Mouse (Mus musculus) heart, postnatal 14 days (tissue): ENCODE results near the gene Tmem29. TPM values are rescaled to one million over a fixed set of nuclear protein-coding genes. Genes with fewer than 3 reads are reported as not detected.
"Not testable (repeated sequence)": the region's sequence is repeated elsewhere in the genome, so short reads cannot be mapped to it uniquely, and the experiment has no call there.

ENCODE experiments used
- DNase-seq, 2 experiments: peaks; one replicate each; pipeline ENCODE4 v3.0.0; 2021 to 2022
- intact Hi-C: fragments of 180-260 bp; cut with DNase I; formaldehyde crosslinking; loops from one replicate; pipeline ENCODE4 v1.15.1; 2025
- long read RNA-seq, 2 experiments: library from polyadenylated mRNA; stranded (forward); transcript quantifications; one replicate each; pipeline ENCODE4 v2.0.0; 2021
- total RNA-seq, 2 experiments: library from RNA; stranded (reverse); gene quantifications; 2 replicates each; pipeline ENCODE4 v1.2.3; 2021

Tmem29 gene
- 1 to 10 TPM; 5.8 to 6.7 TPM for total RNA-seq
- long read RNA-seq, experiment 1, partial matches to known transcripts = 0 of 7 reads
- long read RNA-seq, experiment 1, other reads (novel, unspliced or antisense) = 2 of 7 reads
- long read RNA-seq, experiment 2, partial matches to known transcripts = 0 of 3 reads
- long read RNA-seq, experiment 2, other reads (novel, unspliced or antisense) = 0 of 3 reads

DNA sequence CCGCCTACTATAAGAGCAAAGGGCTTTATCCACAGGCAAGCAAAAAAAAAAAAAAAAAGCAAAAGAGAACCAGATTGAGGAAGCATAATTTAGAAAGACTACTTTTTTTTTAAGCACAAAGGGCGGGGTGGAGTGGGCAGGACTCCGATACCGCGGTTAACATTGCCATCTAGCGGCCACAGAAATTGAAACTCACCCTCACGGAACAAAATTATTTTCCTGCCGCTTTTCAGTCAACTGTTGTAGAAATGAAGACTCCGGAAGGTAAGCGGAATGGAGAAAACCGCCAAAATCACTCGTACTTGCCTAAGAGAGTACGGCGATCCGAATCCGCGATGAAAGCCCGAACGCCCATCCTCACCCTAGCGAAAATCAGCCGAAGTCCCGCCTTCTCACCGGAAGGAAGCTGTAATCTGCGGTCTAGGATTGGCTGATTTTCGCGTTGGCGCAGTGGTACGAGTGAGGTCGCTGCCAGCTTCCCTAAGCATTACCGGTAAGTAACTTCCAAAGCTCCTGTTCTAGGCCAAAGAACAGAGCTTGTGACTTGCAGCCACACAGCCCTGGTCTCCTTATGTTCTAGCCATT lies at the start of gene Tmem29:
Tmem29 (minus strand) TSS at position 389 of the 585 bp plus-strand sequence.
- intact Hi-C loops = loop anchor here (1.0 kb wide), 1 partner anchor 19 kb away; no protein-coding TSS in a partner anchor

DNA sequence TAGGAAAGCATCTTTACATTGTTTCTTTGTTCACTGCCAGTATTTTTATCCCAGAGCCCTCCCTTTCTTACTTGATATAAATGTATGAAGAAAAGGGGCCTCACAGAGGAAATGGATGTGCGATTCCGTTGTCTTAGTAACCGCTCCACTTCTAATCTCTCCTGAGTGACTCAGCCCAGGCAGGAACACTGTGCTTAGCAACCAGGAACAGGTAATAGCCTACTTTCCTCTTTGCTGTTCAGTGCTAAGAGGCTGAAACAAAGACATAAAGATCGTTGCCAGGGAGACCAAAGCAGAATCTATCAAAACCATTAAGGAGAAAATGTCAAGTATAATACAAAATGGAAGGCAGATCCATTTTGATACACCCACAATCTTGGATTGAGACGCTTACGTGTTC lies 49.7 kb upstream of the Tmem29 start:
- DNase-seq = no peak
- intact Hi-C loops = no loop called here

More for the DNA sequence above, at the start of gene Tmem29:
- peak; percentile 83 to 92 for DNase-seq

DNA sequence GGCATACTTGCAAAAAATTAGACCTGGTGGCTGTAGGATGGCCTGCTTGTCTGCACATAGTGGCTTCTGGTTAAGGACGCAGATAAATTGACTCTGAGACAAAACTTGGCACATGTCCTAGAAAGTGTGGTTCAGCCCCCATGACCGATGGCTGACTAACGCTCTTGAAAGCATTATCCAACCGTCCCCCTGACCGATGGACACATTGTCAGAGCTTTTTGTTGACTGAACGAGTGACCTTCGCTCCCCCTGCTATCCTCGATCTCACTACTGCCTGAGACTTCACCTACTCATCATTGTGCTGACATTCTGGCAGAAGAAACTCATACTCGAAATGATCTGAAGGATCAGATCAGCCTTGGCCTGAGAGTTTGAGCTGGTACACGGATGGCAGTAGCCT lies 28.9 kb upstream of the Tmem29 start:
- DNase-seq = not testable (repeated sequence)
- intact Hi-C loops = loop anchor here (10.0 kb wide), 1 partner anchor 627 kb away; no protein-coding TSS in a partner anchor

DNA sequence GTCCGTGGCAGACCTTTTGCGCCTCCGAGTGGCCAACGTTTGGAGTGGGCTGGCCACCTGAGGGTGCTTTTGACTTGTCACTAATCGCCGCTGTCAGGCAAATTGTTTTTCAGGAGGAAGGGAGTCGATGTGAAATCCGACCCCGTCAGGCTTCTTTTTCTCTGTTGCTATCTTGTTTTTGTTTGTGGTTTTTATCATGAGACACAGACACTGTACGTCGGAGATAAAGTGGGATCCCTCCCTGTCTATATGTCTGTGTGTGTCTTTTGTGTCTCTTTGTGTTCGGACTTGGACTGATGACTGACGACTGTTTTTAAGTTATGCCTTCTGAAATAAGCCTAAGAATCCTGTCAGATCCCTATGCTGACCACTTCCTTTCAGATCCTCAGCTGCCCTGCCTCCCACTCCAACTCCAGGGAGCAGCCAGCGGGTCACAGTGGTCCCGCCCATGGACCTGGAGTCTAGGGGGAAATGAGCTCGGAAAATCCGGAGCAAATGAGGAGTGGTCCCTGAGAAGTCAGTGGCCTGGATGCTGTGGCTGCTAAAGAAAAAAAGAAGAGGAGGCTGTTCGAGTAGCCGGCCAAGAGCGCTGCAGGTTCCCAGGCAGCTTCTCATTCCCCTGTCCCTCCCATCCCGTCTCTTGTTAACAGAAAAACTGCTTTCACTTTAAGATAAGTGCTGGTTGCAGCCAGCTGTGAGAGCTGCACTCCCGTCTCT lies 27.5 kb upstream of the Tmem29 start:
- intact Hi-C loops = loop anchor here (10.0 kb wide), 1 partner anchor 628 kb away; no protein-coding TSS in a partner anchor
- peak in 1 of 2 experiments; percentile 4 for DNase-seq

DNA sequence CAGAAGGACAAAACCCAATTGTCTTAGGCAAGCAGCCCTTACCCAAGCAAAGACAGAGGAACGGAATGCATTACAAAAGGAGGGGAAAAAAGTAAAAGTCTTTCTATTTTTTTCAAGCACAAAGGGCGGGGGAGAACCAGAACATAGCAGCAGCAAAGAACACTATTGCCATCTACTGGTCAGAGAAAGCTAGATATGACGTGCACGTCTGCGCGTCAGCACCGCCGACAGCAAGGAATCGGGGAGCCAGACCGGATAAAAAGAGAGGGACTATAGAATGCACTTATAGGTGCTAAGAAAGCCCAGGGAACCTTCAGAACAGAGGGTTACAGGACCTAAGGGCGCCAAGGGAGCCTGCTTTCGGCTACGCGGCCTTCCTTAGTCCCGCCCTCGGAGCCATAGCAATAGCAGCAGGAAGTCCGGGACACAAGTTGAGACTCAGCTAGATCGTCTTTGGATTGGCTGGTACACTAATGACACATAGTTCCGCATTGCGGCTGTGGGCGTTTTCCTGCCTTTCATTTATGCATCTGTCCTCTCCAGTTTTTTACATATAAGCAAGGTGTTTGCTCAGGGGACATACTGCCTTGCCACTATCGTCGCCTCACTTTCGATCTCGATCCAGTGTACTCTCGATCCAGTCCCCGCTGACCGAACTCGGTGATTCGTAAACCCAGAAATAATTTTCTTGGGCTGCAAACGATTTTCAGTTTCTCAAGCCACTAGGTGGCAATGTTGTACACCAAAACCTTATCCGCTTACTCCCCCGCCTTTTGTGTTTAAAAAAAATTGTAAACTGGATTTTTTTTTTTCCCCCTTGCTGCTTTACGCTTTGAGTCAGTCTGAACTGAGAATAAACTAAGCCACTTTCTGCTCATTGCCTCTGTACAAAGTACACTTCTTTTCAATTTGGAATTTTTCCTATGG lies 19.2 kb upstream of the Tmem29 start:
- intact Hi-C loops = loop anchor here (1.0 kb wide), 1 partner anchor 19 kb away; the partner anchor contains the start of gene Tmem29
- DNase-seq = peak; percentile 75 to 90

DNA sequence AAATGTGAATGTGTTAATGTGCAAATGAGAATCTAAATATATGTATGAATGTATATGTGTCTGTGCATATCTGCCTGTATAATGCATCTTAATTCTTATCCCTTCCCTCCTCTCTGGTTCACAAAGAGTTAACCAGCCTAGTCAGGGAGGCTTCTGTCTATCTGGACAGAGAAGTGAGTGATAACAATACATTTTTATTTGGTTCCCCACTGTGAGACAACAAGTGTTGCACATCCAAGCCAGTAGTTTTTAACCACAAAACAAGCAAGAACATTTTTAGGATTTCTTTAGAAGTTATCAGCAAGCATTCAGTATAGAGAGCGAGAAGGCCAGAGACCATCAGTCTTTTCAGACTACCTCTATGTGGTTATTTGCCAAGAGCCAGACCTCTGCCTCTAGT lies 12.5 kb upstream of the Tmem29 start:
- intact Hi-C loops = no loop called here
- DNase-seq = no peak

DNA sequence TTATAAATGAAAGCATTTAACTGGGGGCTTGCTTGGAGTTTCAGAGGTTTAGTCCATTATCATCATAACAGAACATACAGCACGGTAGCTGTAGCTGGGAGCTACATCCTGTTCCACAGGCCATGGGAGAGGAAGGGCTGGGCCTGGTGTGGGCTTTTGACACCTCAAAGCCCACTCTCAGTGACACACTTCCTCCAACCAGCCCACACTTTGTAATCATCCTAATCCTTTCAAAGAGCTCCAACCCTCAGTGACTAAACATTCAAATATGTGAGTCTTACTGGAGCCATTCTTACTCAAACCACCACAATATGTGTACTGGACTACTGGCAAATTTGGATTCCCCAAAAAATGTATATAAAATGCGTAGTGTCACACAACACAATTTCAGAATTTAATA lies 9.3 kb upstream of the Tmem29 start:
- intact Hi-C loops = no loop called here
- DNase-seq = no peak

DNA sequence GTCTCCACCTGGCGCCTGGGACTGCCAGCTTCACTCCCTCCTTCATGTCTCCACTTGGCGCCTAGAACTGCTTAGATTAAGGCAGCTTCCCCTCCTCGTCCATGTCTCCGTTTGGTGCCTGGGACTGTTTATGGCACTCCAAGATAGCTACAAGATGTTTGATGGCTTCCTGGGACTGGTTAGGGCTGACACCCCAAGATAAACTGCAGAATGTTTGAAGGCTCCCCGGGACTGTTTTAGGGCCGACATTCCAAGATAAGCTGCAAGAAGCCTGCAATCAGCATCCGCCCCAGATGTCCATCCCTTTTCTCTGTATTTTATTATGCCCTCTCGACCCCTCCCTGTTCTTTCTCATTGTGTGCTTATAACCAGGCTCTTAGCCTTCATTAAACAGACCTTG lies 7.9 kb upstream of the Tmem29 start:
- intact Hi-C loops, DNase-seq: not testable (repeated sequence)

DNA sequence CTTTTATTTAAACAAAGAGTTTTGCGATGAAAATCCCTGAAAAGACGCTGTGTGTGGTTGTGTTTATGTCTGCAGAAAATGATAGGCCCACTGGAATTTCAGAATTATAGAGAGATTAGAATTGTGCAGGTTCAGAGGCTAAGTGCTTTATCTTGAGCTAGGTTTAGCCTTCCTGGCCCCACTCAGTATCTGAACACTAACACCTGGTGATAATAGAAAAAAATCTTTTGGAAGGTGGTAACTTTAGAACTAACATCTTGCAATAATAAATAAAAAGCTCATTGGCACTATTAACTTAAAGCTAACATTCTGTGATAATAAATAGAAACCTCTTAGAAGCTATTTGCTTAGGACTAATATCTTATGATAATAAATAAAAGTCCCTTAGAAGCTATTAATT lies 1.2 kb upstream of the Tmem29 start:
- DNase-seq = no peak
- intact Hi-C loops = no loop called here

DNA sequence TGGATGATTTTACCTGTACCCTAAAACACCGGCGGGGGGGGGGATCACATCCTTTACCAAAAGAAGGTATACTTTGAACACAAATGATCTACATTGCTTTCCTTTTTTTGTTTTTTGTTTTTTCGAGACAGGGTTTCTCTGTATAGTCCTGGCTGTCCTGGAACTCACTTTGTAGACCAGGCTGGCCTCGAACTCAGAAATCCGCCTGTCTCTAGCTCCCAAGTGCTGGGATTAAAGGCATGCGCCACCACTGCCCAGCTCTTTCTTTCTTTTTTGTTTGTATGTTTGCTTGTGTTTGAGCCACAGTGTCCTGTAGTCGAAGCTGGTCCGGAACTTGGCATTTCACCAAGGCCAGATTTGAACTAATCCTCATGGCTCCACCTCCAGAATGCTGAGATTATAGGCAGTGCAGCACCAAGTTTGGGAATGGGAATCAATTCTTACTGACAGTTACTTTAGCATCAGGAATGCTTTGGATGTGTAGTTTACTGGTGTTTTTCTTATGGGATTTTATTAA lies 515 bp upstream of the Tmem29 start:
- intact Hi-C loops = loop anchor here (1.0 kb wide), 1 partner anchor 19 kb away; no protein-coding TSS in a partner anchor
- peak in 1 of 2 experiments; percentile 28 for DNase-seq

DNA sequence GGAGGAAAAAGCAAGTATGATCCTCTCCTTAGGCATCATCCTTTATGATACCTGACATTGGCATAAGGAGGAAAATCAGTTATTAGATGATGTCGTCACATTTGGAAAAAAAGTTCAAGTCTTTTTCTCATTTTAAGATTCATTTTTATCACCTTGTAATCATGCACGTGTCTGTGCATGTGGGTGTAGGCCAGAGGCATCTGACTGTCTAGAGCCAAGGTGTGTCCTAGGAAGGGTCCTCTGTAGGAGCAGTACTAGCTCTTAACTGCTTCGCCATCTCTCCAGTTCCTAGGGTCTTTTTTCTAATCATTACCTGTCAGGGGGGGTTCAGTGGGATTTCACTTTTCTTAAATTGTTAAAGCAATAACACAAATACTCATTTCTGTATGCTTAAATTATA lies 818 bp downstream of the Tmem29 start:
- intact Hi-C loops = no loop called here
- DNase-seq = no peak

DNA sequence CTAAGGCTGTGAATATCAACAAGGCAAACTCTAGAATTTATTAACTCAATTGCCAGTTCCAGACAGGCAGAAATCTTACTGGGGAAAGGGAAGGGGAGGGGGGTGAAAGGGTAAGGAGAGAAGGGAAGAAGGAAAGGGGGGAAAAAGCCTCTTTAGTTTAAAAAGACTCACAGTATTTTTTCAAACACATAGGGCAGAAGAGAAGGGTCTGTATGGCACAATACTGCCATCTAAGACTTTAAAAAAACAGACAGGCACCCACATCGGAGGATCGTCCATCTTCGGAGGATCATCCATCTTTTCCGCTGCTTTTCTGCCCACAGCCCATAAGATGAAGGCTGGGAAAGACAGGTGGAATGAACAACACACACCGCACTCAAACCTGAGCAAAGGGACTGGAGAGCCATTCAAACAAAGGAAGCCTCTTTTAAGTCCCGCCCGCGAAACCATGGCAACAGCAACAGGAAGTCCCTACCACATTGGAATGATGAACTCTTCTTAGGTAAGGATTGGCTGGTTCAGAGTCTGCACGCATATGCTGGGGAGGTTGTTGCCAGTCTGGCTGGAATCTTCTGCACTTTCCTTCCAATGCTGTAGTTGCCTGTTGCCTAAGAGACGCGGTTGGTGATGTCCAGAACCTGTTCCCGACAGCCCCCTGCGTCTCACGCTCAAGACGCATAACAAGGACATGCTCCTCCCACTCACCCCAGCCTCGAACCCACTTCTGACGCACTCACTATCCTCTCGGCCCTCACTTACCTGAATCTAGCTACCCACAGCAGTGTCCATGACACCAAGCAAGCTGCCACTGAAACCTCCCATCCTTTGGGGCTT lies 18.2 kb downstream of the Tmem29 start:
- intact Hi-C loops = no loop called here
- DNase-seq = peak; percentile 34 to 56

DNA sequence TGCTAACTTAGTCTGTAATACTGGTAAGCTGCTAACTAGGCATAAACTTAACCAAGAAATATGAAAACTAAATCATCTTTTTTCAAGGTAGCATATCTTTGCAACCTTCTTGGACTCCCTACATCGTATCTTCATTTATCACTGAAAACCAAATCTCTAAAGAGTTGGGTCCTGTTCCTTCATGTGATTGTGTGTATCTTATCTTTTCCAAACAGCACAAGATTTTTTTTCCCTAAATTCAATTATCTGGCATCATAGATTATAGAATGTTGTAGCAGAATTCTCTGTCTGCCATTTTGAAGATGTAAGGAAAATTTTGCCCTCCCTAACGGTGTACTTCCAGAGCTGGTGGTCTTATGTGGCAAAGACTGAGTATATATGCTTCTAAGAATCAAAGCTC lies 22.6 kb downstream of the Tmem29 start:
- no peak for DNase-seq
- intact Hi-C loops = no loop called here

DNA sequence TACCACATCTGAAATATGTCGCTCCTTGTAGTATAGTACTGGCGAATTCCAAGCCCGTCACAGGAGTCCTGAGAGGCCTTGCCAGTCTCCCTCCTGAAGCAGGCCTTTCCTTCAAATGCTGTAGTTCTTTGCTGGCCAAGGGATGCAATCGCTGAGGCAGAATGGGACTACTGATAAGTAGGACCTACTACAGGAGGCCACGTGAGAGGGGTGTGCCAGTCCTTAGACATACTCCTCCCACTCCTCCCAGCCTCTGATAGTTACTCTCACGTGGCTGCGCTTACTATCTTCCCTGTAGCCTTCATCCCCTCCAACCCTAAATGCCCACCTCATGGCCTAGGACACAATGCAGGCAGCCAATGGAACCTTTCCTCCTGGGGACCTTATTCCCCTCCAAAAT lies 23.6 kb downstream of the Tmem29 start:
- DNase-seq = no peak
- intact Hi-C loops = no loop called here

DNA sequence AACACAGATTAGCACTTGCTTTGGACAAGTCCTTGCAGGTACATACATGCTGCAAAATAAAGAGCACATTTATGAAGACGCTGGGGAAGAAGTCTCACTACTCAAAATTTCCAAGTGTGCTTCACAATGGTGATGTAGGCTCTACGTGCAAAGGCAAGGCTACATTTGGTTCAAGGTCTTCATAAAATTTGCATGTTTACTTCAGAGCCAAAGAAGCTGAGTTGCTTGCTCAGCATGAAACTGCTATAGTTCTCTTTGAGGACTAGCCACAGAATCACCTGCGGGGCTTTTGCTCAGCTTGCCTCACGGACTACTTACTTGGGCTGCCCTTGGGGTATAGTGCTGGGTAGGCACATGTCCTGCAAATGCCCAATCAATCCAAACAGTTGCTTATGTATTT lies 45.4 kb downstream of the Tmem29 start:
- intact Hi-C loops = no loop called here
- DNase-seq = no peak
